Mouse (Mus musculus) embryo, embryonic 11 days (tissue): ENCODE results near the gene Rptor.

Experiments used
- DNase-seq: peaks from one replicate; pipeline ENCODE4 v3.0.0-alpha.2; 2015

The Rptor gene

DNA sequence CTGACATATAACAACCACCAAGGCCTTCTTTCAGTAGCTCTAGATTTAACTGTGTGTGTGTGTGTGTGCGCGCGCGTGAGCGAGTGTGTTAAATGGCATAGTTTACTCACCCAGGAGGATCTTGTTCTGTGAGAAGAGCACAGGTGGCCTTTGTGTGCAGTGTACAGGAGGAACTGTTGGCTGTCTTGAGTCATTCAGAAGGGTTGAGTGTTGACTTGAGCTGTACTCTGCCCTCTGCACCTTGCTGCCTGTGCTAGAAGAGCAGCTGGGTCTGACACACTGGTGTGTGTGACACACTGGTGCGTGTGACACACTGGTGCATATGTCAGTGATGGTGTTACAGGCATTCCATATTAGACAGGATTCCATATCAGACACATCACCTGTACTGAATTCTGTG lies 8.8 kb downstream of the Rptor start:
- DNase-seq, result no peak

DNA sequence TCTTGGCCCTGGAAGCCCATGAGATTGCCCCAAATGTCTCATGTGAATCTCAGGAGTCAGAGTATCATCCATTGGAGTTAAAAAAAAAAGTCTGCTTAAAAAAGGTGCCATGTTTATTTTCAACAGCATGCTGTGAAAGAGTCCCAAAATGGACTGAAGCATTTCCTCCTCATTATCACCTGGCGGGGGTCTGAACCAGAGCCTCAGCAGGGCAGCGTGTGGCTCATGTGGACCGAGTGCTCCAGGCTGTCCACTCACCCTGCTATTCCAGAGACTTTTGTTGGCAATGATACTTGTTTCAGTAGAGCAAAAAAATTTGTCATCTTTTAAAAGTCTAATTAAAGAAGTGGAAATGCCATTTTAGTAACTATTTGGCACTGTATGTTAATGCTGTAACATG lies 9.5 kb downstream of the Rptor start:
- no peak for DNase-seq

DNA sequence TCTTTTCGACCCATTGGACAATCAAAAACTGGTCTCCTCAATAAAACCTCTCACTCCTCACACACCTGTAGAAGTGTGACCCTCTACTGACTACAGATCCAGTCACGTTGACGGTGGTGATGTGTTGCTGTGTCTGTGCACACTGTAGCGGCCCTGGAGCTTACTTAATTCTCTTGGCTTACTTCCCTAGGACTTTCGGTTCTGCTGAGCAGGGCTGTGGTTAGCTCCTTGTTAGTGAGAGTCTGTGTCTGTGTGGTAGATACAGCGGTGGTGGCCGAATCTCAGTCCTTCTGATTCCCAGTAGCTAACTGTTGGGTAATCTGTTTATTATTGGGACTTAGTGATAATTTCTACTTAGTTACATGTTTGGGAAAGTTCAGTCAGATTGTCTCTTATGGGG lies 12.4 kb downstream of the Rptor start:
- no peak for DNase-seq

DNA sequence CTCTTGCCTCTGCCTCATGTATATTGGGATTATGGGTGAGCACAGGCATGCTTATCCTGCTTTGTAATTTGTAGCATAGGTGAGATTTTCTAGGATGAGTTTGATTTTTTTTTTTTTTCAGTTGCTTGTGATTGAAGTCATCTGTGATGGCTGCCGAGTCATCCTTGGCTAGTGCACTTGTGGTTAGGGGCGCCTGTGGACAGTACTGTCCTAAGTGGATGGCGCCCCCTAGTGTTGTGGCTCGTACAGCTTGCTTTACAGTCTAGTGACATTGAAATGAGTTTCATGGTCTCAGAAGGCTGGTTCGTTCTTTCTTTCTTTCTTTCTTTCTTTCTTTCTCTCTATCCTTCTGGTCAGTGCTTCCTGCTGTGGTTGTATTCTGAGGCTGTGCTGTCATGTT lies 16.1 kb downstream of the Rptor start:
- peak; percentile 82 for DNase-seq

DNA sequence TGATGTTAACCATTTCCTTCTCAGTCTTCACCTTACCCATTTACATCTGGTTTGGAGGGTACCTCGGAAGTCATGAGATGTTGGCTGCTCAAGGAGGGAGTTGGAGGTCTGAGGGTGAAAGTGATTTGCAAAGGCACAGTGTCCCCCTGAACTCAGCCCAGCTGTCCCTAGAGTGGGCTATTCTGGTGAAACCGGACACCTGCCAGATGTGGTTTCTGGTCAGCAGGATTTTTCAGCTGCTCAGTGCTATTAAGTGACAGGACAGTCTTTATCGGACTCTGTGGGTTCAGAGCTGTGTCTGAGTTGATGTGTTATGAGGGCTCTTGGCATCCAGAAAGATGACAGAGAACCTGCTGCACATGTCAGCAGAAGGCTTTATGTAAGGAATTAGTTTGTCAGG lies 18.6 kb downstream of the Rptor start:
- DNase-seq, result peak; percentile 49

DNA sequence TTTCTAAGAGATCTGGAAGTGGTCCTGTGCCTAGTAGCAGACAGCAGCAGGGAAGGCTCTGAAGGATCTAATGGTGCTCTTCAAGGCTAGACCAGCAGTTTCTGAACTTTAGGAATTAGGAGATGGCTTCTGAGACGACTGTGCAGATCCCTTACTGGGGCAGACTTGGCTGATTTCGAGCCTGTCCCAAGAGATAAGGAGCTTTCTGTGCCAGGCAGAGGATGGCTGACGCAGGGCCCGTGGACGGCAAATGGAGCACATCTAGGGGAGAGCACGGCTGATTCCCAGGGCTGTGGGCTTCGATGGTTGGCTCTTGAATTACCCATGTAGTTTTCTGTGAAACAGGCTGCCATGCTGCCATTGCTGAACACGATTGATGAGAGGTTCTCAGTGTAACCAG lies 21.1 kb downstream of the Rptor start:
- DNase-seq, result no peak

DNA sequence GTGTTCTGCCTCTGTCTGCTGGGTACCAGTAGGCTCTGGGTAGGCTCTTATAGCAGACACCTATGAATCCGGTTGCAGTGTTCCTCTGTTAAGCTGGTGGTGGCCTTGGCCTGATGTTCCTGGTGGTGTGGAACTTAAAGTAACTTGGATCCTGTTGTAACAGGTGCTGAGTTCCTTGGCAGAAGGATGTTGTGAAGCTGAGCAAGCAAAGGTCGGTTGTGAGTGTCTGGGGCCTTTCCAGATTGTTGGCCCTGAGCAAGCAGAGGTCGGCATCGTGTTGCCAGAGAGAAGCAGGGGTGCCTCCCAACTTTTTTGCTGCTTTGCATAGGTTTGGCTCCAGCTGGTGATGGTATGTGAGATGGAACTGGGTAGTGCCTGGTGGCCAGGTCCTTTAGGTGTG lies 21.7 kb downstream of the Rptor start:
- no peak for DNase-seq

DNA sequence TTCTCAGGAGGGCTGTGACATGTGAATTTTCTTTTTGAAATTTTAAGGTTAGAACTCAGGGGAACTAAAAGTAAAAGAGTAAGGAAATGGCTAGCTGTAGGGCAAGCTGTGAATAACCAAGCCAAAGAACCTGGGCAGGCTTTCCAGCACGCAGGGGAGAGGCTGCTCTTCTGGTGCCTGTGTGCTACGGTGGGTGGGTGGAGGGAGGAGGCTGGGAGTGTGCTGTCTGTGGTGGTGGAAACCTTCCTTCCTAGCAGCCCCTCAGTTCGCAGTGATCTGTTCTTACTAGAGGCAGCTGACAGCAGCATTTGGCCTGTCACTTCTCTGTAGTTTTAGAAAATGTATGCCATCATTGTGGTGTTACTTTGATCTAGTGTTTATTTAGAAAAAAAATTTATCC lies 22.2 kb downstream of the Rptor start:
- no peak for DNase-seq

DNA sequence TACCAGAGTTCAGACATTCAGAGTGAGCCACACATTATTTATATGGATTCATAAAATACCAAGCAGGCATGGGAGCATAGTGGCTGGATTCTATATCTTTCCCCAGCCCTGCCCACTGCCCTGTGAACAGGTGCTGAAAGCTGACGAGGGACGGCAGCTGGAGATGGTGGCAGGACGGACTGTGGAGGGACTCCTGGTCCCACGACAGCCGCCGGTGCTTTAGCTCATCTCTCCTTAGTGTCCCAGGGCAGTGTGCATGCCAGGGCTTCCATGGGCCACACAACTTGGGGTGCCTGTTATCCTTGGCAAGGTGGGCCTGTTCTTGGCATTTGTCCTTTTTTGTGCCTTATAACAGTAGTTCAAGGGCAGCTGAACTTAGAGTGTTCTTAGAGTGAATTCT lies 22.8 kb downstream of the Rptor start:
- no peak for DNase-seq

DNA sequence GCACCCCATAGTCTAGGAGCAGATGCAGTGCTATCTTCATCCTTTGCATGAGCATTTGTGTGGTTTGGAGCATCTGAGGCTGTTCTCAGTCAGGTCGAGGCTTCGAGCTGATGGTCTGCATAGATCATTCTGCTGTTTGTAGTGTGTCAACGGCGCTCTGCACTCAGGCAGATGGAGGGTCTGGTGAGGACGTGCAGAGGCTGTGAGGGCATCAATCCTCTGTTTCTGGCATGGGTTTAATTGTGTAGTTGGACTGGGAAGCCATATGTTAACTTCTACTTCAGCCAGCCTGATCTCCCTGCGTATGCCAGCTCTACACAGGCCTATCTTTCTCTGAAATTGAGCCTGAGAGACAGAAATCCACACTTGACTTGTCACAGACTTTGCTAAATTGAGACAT lies 23.2 kb downstream of the Rptor start:
- no peak for DNase-seq

DNA sequence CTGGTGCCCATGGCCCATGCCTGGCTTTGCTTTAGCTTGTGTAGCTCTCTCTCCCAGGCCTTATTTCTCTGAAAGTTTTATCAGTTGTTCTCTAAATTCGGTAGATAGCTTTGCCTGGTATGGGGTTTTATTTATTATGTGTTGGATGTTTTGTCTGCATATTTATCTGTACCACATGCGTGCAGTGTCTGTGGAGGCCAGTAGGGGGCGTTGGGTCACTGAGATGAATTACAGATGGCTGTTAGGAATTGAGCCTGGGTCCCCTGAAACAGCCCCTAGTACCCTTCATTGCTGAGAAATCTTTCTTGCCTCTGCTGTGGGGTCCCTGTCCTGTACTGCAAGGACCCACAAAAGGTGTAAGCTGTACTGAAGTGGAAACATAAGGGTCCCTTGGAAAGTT lies 24.5 kb downstream of the Rptor start:
- no peak for DNase-seq

DNA sequence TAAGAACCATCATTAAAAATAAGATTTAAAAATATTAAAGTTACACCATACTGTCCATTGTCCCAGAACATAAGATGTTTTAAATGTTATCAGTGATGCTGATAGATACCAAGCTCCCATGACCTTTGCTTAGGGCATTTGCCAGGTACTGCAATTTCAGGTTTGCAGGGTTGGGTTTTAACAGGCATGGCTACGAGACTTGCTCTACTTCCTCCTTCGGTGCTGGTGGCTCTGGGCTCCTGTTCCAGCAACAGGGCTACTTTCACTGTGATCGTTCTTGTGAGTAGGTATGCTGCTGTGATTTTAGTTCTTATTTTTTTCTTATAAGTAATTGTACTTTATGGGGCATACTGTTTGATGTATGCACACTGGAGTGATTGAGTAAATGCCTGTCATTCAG lies 26.4 kb downstream of the Rptor start:
- DNase-seq, result no peak

DNA sequence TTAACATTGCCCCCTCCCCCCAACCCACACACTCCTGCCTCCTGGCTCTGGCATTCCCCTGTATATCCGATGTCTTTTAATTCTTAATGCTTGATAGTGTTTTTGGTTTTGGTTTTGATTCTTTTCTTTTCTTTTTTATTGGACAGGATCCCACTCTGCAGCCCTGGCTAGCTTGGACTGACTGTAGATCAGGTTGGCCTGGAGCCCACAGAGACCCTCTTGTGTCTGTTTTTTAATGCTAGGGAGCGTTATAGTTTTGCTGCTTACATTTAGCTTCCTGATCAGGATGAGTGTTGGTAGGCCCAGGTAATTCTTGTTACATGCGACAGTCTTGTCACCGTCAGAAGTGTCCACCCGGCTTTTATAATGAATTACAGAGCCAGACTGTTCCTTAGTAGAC lies 27.6 kb downstream of the Rptor start:
- DNase-seq, result no peak

DNA sequence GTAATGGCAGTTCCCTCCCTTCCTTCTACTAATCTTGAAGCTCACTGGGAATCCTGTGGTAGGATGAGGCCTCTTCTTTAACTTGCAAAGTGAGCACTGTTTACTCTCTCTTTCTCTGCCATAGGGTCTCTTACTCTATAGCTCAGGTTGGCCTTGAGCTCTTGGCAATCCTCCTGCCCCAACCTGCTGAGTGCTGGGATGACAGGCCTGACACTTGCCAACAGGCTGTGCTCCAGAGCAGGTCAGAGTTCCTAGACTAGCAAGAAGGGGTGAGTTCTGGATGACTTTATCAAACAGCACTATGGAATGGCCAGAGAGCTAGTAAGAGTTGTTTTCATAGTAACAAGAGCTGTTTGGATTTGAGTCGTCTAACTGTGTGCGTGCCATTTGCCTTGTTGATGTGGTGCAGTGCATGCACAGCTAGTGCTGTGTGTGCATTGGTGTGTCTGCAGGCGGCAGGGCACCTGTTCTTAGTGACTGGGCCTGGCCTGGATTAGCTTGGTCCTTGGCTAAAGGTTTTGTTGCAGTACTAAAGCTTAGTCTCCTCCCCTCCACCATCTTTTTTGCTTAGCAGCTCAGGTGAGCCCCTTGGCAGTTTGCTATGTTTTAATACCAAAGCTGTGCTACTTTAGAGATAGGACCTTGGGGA lies 28.6 kb downstream of the Rptor start:
- no peak for DNase-seq

DNA sequence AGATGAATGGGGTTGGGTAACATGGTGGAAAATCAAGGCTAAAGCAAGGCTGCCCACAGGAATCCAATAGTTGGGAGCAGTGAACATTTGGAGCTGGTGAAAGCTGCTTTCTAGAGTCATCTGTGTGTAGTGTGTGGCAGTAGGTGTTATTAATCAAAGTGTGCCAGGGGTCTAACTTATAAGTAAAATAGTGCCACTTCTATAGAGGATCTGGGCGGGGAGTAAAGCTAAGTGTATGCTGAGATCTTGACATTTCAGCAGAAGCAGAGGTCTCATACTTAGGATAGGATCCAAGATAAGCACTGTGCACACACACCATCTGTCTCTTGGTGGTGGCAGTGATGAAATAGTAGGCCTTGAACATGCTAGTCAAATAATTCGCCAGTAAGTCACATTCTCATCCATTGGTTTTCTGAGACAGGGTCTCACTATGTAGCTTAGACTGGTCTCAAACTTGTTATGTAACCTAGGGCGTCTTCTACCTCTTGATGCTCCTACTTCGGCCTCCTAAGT lies 33.7 kb downstream of the Rptor start:
- DNase-seq, result no peak

DNA sequence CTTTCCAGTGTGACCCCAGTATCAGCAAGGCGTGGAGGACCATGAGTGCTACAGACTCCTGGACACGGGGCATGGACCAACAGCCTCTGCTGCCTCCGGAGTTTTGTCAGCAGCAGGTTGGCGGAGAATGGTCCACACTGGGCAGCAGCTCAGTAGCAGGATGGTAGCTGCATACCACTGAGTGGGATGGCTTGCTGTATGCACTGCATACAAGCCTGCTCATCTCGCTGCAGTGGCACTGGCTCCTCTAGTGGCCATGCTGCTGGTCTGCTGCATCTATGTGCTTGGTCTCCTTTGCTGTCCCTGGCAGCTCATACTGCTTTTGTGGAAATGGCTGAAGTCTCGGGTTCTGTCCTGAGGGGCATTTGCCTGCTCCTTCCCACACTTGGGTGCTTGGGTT lies 34.8 kb downstream of the Rptor start:
- no peak for DNase-seq

DNA sequence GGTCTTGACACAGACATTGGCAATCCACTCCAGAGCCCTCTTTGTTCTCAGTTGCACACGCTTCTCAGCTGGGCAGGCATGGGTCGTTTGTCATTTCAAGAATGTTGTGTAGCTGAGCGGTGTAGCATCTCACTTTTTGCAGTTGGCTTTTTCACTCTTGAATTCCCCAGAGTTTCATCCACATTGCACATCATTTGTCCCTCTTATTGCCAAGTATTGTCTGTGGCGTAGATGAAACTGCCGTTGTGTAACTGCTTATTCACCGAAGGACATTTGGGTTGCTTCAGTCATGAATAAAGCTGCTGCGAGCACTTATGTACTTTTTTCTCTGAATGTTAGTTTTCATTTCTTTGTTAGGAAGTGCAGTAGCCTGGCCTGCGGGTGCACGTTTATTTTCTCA lies 37.8 kb downstream of the Rptor start:
- no peak for DNase-seq

DNA sequence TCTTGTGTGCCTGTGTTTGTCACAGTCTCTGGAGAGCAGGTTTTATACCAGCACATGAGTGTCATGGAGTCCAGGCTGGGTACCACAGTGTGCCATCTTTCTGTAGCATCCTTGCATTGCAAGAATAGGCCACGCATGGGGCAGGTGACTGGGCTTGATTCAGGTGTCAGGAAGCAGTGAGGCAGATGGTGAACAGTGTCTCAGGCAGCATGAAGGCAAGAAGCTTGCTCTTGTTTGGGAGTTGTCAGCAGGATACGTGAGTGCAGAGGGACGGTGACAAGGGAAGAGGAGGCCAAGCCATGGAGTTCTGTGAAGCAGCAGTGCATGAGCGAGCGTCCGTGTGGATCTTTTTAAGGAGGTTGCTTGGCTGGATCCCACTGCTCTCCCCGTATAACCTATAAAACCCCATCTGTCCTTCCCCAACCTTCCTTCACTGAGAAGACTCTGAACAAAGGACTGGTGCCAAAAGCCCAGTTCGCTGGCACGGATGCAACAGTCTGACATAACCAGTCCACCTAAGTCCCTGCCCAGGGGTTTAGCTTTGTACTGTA lies 39.2 kb downstream of the Rptor start:
- no peak for DNase-seq

DNA sequence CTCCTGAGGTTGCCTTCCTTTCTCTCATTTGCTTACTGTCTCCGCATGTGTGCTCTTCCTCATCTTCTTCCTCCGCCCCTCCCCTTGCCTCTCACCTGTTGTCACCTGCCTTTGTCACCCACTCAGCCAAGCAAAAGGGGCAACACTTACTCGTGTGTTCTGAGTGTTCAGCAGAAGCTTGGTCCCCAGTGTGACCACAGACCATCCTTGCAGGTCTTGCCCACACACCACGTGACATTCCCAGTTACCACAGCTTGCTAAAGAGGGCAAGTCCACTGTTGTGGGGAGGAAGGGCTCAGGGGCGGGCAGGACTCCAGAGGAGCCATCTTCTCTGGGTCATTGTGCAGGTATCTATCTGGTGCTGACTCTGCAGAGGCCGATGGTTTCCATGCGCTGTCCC lies 40.6 kb downstream of the Rptor start:
- DNase-seq, result no peak

DNA sequence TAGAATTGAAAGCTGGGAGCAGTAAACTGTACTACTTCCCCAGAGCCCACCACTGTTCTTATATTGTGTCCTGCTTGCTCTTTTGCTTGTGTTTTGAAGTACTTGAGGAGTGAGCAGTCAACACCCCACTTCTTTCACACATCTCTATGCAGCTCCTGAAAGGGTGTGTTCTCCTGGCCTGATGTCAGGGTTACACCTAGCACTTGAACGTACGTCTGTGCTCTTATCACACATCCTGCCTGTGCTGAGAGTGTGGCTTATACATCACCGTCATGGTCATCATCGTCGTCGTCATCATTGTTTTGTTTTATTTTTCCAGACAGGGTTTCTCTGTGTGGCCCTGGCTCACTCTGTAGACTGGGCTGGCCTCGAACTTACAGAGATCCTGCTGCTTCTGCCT lies 41.4 kb downstream of the Rptor start:
- DNase-seq, result no peak

DNA sequence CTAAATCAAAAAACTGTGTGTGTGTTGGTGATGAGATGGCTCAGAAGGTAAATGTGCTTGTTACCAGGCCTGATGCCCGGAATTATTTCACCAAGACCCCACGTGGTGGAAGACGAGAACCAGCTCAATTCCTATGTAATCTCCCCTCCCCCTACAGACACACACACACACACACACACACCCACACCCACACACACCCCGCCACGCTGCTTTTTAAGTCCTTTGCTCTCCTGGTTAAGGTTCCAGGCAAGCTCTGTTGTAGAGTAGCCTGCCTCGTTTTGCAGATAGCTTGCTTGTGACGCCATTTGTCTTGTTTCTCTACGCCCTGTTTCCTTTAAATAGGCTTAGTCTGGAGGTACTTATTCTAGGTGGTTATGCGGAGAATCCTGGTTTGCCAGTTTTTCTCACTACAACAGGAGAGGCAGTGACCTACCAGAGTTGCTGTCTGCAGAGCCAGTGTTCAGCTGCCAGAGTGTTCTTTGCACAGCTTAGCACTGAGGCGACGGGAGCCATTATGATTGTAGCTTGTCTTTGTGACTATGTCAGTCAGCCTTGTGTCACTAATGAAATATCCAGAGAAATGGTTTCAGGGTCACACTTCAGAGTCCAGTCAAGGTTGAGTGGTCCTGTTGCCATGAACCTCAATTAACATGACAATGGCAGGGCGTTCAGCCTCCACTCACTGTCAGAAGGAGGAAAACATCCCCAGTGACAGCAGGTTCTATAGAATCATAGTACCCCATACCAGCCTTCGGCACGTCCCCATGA lies 42.1 kb downstream of the Rptor start:
- DNase-seq, result peak; percentile 46

DNA sequence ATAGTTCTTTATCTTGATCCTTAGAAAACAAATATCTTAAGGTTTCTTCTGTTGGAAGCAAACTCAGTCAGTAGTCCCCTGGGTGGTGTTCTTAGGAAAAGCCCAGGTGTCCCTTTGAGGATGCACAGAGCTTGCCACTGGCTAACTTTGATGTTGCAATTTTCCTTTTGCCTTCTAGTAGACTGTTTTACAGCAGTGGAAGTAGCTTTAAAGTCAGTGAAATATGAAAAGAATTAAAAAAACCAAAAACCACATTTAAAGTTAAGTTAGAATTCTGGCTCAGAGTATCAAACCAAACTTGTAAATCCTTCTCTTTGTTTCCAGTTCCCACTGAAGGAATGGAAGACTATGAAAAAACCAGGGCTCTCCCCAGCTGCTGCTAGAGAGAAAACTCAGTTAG lies 47.8 kb downstream of the Rptor start:
- DNase-seq, result no peak

DNA sequence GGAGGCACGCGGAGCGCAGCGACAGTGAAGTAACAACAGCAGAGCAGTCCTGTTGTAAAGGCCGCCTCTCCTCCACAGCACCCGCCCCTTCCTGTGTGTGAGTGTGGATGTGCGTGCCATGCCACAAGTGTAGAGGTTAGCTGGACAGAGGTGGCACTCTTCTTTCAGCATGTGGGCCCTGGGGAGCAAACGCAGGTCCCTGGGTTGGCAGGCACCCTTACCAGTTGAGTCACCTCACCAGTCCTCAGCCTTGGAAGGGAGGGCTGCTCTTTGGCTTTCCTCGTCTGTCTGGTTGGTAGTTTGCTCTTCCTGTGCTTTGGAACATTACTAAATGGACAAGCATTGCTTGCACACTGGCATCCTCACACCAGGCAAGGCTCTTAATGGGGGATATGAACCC lies 50.6 kb downstream of the Rptor start:
- DNase-seq, result no peak

DNA sequence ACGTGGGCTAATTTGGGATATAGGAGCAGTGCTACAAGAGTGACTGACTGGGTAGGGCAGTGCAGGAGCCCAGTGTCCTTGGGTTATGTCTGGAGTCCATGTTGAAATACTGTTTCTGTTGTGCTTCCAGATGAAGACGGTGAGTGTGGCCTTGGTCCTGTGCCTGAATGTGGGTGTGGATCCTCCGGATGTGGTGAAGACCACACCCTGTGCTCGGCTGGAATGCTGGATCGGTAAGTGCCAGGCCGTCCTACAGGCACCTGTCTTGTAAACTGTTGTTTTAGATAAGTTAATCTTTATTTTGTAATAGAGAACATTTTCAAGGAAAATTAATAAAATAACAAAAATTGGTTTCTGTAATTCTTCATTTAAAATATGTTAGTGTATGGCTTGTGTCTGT lies 54.8 kb downstream of the Rptor start:
- DNase-seq, result no peak

DNA sequence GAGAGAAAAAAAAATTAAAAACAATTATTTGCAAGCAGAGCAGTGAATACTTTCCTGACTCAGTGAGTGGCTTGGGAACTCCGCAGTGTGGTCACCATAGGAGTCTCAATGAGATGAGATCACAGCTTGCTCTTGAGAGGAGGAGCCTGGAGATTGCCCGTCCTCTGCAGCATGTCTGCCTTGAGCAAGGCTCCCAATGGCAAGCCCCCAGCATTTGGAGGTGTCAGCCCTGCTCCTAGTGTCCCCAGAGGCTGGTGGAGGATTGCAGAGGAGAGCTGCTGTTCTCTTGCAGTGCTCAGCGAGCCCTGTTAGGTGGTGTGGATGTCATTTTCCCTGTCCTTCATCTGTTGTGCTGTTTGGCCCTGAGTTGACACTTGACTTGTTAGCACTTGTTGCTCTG lies 56.6 kb downstream of the Rptor start:
- no peak for DNase-seq
